ENCODE assay signal across 32 mouse cellular contexts in genomic region chr17:80418572-80419210, GRCm38 (mm10). TPM values are rescaled to one million over a fixed set of nuclear protein-coding genes. Genes with fewer than 3 reads are reported as not detected.
DNase-seq lines count a peak whose midpoint lies in the region; ATAC-seq and TF ChIP-seq lines count a peak whose summit lies in the region.
"Had no signal": no experiment of that assay in that cellular context is flagged by ENCODE, and none has a peak within 500 bp of the region (broad histone marks: within the 10 kb centered on the region; RNA-seq: fewer than 3 reads in every experiment).

No protein-coding gene starts in this region.

- intact Hi-C loops in heart, postnatal 10 days (cut with DNase I): no loop called here

- TF ChIP-seq CTCF in thymus, adult 2 months (IDR thresholded peaks at IDR 0.05; ENCODE audit: borderline replicate concordance, control insufficient read depth, extremely low read depth, insufficient read depth, low read length, poor library complexity): no peak
- TF ChIP-seq CTCF in G1E (IDR thresholded peaks at IDR 0.05; ENCODE audit: low read depth, low read length): no peak
- no peak for TF ChIP-seq CTCF in intestine, postnatal 0 days (IDR thresholded peaks at IDR 0.05; ENCODE audit: low read depth)

- WGBS in thymus, adult 2 months: 52% methylated on average over 10 of the region's 10 CpGs
- WGBS in intestine, postnatal 0 days: 87% methylated on average over 10 of the region's 10 CpGs

- peaks cover 58% of the 10 kb centered on the region for H3K36me3 ChIP-seq in thymus, adult 2 months (ENCODE audit: control insufficient read depth, insufficient read depth, low read length)
- peaks cover 64% of the 10 kb centered on the region for H3K36me3 ChIP-seq in G1E (replicated peaks)
- H3K36me3 ChIP-seq in intestine, postnatal 0 days (ENCODE audit: control insufficient read depth, insufficient read depth): peaks cover 49% of the 10 kb centered on the region

- H3K9me3 ChIP-seq in G1E (replicated peaks): no peaks in the 10 kb centered on the region
- no peaks in the 10 kb centered on the region for H3K9me3 ChIP-seq in intestine, postnatal 0 days (ENCODE audit: control insufficient read depth)
- H3K9me3 ChIP-seq: embryonic facial prominence, embryonic 13.5 days; forebrain, embryonic 13.5 days; heart, embryonic 10.5 days; heart, embryonic 15.5 days; hindbrain, embryonic 12.5 days; limb, embryonic 12.5 days; midbrain, embryonic 15.5 days had no signal

- H3K27me3 ChIP-seq in thymus, adult 2 months (ENCODE audit: control insufficient read depth, insufficient read depth, low read length): no peaks in the 10 kb centered on the region
- no peaks in the 10 kb centered on the region for H3K27me3 ChIP-seq in G1E (ENCODE audit: insufficient read depth, low read length)
- H3K27me3 ChIP-seq in intestine, postnatal 0 days (replicated peaks; ENCODE audit: control insufficient read depth, insufficient read depth, low read length): no peaks in the 10 kb centered on the region
- H3K27me3 ChIP-seq: embryonic facial prominence, embryonic 13.5 days; forebrain, embryonic 13.5 days; heart, embryonic 15.5 days; hindbrain, embryonic 12.5 days; limb, embryonic 12.5 days; midbrain, embryonic 15.5 days had no signal

- no peak overlapping the region for H3K4me3 ChIP-seq in thymus, adult 2 months (ENCODE audit: control insufficient read depth, insufficient read depth, low read length)
- no peak overlapping the region; the same call in 1 of the 2 replicates for H3K4me3 ChIP-seq in G1E (ENCODE audit: low read depth, low read length)
- no peak overlapping the region for H3K4me3 ChIP-seq in intestine, postnatal 0 days (ENCODE audit: low read depth, low read length)
- H3K4me3 ChIP-seq: embryonic facial prominence, embryonic 13.5 days; forebrain, embryonic 13.5 days; heart, embryonic 10.5 days; heart, embryonic 15.5 days; hindbrain, embryonic 12.5 days; left cerebral cortex, adult 2 months; limb, embryonic 12.5 days; midbrain, embryonic 15.5 days had no signal

- DNase-seq in thymus, adult 2 months: peak; percentile 9
- no peak for DNase-seq in thymus, adult 18-20 months
- DNase-seq in G1E (ENCODE audit: low spot score): peak; percentile 38
- DNase-seq in ZHBTc4 (ENCODE audit: low read depth, low spot score): peak; percentile 3
- DNase-seq in heart, postnatal 10 days: no peak
- no peak for DNase-seq in adrenal gland, postnatal 25 days
- DNase-seq: adrenal gland, postnatal 10 days; cerebellum, adult 11 months; cerebellum, adult 9-10 months; cerebellum, postnatal 36 days; embryo, embryonic 11 days; gastrocnemius, postnatal 14 days; heart, adult 11 months; heart, postnatal 36 days; kidney, adult 11 months; kidney, postnatal 14 days; right cerebral cortex, postnatal 25 days had no signal

- no peak overlapping the region for H3K9ac ChIP-seq in intestine, postnatal 0 days (ENCODE audit: low read depth, low read length)
- H3K9ac ChIP-seq: embryonic facial prominence, embryonic 13.5 days; forebrain, embryonic 13.5 days; heart, embryonic 15.5 days; hindbrain, embryonic 12.5 days; limb, embryonic 12.5 days; midbrain, embryonic 15.5 days had no signal

- H3K27ac ChIP-seq in thymus, adult 2 months (ENCODE audit: control insufficient read depth, insufficient read depth, low read length): no peak overlapping the region
- H3K27ac ChIP-seq in intestine, postnatal 0 days (ENCODE audit: low read depth, low read length): no peak overlapping the region
- H3K27ac ChIP-seq: embryonic facial prominence, embryonic 13.5 days; forebrain, embryonic 13.5 days; heart, embryonic 10.5 days; heart, embryonic 15.5 days; hindbrain, embryonic 12.5 days; hindbrain, postnatal 0 days; left cerebral cortex, adult 2 months; limb, embryonic 12.5 days; midbrain, embryonic 15.5 days had no signal

- H3K4me1 ChIP-seq in thymus, adult 2 months (replicated peaks; ENCODE audit: control insufficient read depth, insufficient read depth, low read length): no peaks in the 10 kb centered on the region
- H3K4me1 ChIP-seq in G1E (ENCODE audit: insufficient read depth, low read depth, low read length): peaks cover 35% of the 10 kb centered on the region
- H3K4me1 ChIP-seq in intestine, postnatal 0 days (replicated peaks; ENCODE audit: control insufficient read depth, insufficient read depth, low read length): no peaks in the 10 kb centered on the region
- H3K4me1 ChIP-seq: embryonic facial prominence, embryonic 13.5 days; forebrain, embryonic 13.5 days; heart, embryonic 10.5 days; heart, embryonic 15.5 days; hindbrain, embryonic 12.5 days; limb, embryonic 12.5 days; midbrain, embryonic 15.5 days had no signal

- ATAC-seq in G1E (ENCODE audit: extremely low read depth, insufficient number of reproducible peaks, low FRiP score, poor library complexity, severe bottlenecking): peak; percentile 82
- ATAC-seq in megakaryocyte progenitor cell, adult 5-6 weeks (replicated peaks; ENCODE audit: poor library complexity): peak; percentile 60
- no peak for ATAC-seq in intestine, postnatal 0 days
- ATAC-seq: forebrain, embryonic 13.5 days; hindbrain, postnatal 0 days; midbrain, embryonic 15.5 days had no signal

- TF ChIP-seq POLR2A in thymus, adult 2 months (IDR thresholded peaks at IDR 0.05; ENCODE audit: control insufficient read depth, extremely low read depth, insufficient read depth, low read length, poor library complexity): no peak

- H3K4me2 ChIP-seq in intestine, postnatal 0 days (replicated peaks; ENCODE audit: low read depth): no peak overlapping the region
- H3K4me2 ChIP-seq: embryonic facial prominence, embryonic 13.5 days; forebrain, embryonic 13.5 days; heart, embryonic 15.5 days; hindbrain, embryonic 12.5 days; limb, embryonic 12.5 days; midbrain, embryonic 15.5 days had no signal

RNA-seq across cellular contexts. Expression of gene Gm10190, which starts 45.4 kb away (rescaled TPM):
- 1.2 TPM in 1 of 2 replicates, not detected in the other for polyA plus RNA-seq in thymus, adult 2 months (2012; rRNA removed)
- not detected in 2 replicates for total RNA-seq in G1E (2014; fragmentation: Nextera tagmentation)
- total RNA-seq in G1E (2017): not detected in 2 replicates
- polyA plus RNA-seq in G1E (2012): not detected in 2 replicates
- total RNA-seq in megakaryocyte progenitor cell, adult 5-6 weeks (2015): not detected in 2 replicates
- total RNA-seq in megakaryocyte progenitor cell, adult 5-6 weeks (2017): not detected in 2 replicates
- 1 to 10 TPM; 1.1 to 2.5 TPM for total RNA-seq in heart, postnatal 10 days (2021)
- polyA plus RNA-seq in intestine, postnatal 0 days (2015; fragmentation: Nextera tagmentation; extraction: Ambion mirVana): 0.73 and 1.6 TPM in 2 replicates
- not detected in 2 replicates for total RNA-seq in adrenal gland, postnatal 25 days (2021)
- total RNA-seq: gastrocnemius, postnatal 14 days; heart, postnatal 36 days; hindbrain, postnatal 0 days; liver, adult 2 months; neutrophil, adult 5-6 weeks had no signal
- polyA plus RNA-seq: liver, adult 2 months; liver, embryonic 16.5 days; stomach, embryonic 16.5 days had no signal

Comparison
In these comparisons a context has a peak if more than half of its experiments do, and no peak if none do; other contexts are left out.
1. DNase-seq: peak in thymus, adult 2 months (single experiment), G1E (single experiment) and ZHBTc4 (single experiment); none in thymus, adult 18-20 months (0 of 2), heart, postnatal 10 days (0 of 2) and adrenal gland, postnatal 25 days (single experiment).